Mouse (Mus musculus): ENCODE data around the gene Palm2.

DNA sequence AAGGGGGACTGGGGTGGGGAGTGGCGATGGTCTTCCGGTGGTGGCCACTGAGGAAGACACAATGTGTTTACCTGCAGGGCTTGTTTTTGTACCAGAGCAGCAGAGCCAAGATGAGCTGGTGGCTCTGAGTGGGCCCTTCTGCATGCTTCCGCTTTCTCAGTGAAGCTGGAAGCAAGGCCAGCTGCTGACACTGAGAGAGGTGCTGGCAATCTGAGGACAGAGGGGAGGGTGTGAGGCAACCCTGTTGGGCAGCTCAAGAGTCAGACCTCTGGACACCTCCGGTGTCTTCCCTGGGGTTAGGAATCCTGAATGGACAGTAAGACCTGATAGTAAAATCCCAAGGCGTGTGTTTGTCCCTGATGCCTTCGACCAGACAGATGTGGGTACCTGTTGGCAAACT is 165.9 kb downstream of the Palm2 start:
- TF ChIP-seq CTCF (IDR thresholded peaks at IDR 0.05; ENCODE audit: low read depth) (no peak), EP300 (IDR thresholded peaks at IDR 0.05; ENCODE audit: low read depth) (no peak)

All from liver, postnatal 0 days (tissue).